Mouse (Mus musculus) liver, embryonic 13.5 days (tissue): Measurements from ENCODE around the gene Lrsam1. TPM values are rescaled to one million over a fixed set of nuclear protein-coding genes. Genes with fewer than 3 reads are reported as not detected.

Experiments used
- ATAC-seq: fragments of 200-750 bp; cut with Nextera tagmentation; 2 replicates; pipeline ENCODE4 v1.8.0; 2017; ENCODE audit warnings: low read depth, mild to moderate bottlenecking, moderate number of reproducible peaks, moderate library complexity
- DNase-seq: peaks from one replicate; pipeline ENCODE4 v3.0.0; 2022
- H3K27ac ChIP-seq: fragments of 300-500 bp; sonication (generic); 2 replicates; pipeline ENCODE4 v1.5.1; 2015; ENCODE audit warnings: moderate library complexity, mild to moderate bottlenecking, inconsistent platforms
- H3K27me3 ChIP-seq: fragments of 300-500 bp; sonication (generic); 2 replicates; pipeline ENCODE4 v1.6.1; 2015; ENCODE audit warnings: mild to moderate bottlenecking, inconsistent platforms
- H3K36me3 ChIP-seq: fragments of 300-500 bp; sonication (generic); 2 replicates; pipeline ENCODE4 v1.6.1; 2015; ENCODE audit warnings: mild to moderate bottlenecking, inconsistent platforms
- H3K4me1 ChIP-seq: fragments of 300-500 bp; sonication (generic); replicated peaks from 2 replicates; pipeline ENCODE4 v1.6.1; 2015; ENCODE audit warnings: inconsistent platforms
- H3K4me2 ChIP-seq: fragments of 300-500 bp; sonication (generic); 2 replicates; pipeline ENCODE4 v1.6.1; 2015; ENCODE audit warnings: inconsistent platforms, mild to moderate bottlenecking, moderate library complexity
- H3K4me3 ChIP-seq: fragments of 300-500 bp; sonication (generic); replicated peaks from 2 replicates; pipeline ENCODE4 v1.5.1; 2015; ENCODE audit warnings: mild to moderate bottlenecking, inconsistent platforms
- H3K9ac ChIP-seq: fragments of 300-500 bp; sonication (generic); 2 replicates; pipeline ENCODE4 v1.6.1; 2015; ENCODE audit warnings: mild to moderate bottlenecking, inconsistent platforms
- H3K9me3 ChIP-seq: fragments of 300-500 bp; sonication (generic); replicated peaks from 2 replicates; pipeline ENCODE4 v1.6.1; 2016; ENCODE audit warnings: inconsistent platforms
- WGBS: fragments of 180-500 bp; shearing (Covaris S2); methylation state at CpG from one replicate; pipeline ENCODE4 v1.1.7; 2015; ENCODE audit not compliant: insufficient replicate concordance; 5-methylcytosine and 5-hydroxymethylcytosine counted together
- polyA plus RNA-seq: library from polyadenylated mRNA; unstranded; fragments of >200 nt; fragmentation: Nextera tagmentation; extraction: Ambion mirVana; gene quantifications from 2 replicates; pipeline ENCODE4 v1.2.1, GENCODE M21; 2015

The Lrsam1 gene
- polyA plus RNA-seq, 1 experiment from 2014 or later: 2.0 TPM

- WGBS: 65% methylated on average over 10 of the region's 10 CpGs
- ATAC-seq: no peak
- H3K4me2 ChIP-seq: no peak overlapping the region
- no peaks in the 10 kb centered on the region for H3K9me3 ChIP-seq
- H3K9ac ChIP-seq: no peak overlapping the region
- DNase-seq: no peak
- no peak overlapping the region for H3K4me3 ChIP-seq
- peaks cover 9% of the 10 kb centered on the region for H3K4me1 ChIP-seq
- no peaks in the 10 kb centered on the region for H3K27me3 ChIP-seq
- H3K36me3 ChIP-seq: peaks cover 34% of the 10 kb centered on the region
- no peak overlapping the region for H3K27ac ChIP-seq
Measured at GRCm38 (mm10) chr2:32924306-32924844, 37.0 kb downstream of the Lrsam1 start.

GRCm38 (mm10) chr2:32923551-32924250 lies 37.7 kb downstream of the Lrsam1 start:
- WGBS: 85% methylated on average over 24 of the region's 24 CpGs
- peaks cover 40% of the 10 kb centered on the region for H3K36me3 ChIP-seq
- H3K4me3 ChIP-seq: no peak overlapping the region
- ATAC-seq: no peak
- no peaks in the 10 kb centered on the region for H3K9me3 ChIP-seq
- no peak for DNase-seq
- peaks cover 7% of the 10 kb centered on the region for H3K4me1 ChIP-seq
- H3K27ac ChIP-seq: no peak overlapping the region
- H3K4me2 ChIP-seq: no peak overlapping the region
- H3K9ac ChIP-seq: no peak overlapping the region
- no peaks in the 10 kb centered on the region for H3K27me3 ChIP-seq

DNA sequence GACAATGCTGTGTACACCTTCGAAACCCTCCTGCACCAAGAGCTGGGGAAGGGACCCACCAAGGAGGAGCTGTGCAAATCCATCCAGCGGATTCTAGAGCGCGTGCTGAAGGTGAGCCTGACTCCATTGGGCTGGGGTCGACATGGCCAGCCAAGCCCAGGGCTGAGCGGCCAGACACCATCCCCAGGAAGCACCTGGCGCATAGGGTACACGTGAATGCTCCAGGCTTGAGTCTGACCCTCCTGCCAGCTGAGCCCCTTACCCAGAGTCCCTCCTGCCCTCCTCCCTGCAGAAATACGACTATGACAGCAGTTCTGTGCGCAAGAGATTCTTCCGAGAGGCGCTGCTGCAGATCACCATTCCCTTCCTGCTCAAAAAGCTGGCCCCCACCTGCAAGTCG lies 38.9 kb downstream of the Lrsam1 start:
- Histone ChIP-seq H3K4me3 (no peak overlapping the region), H3K27me3 (no peaks in the 10 kb centered on the region), H3K4me1 (peaks cover 7% of the 10 kb centered on the region), H3K36me3 (peaks cover 41% of the 10 kb centered on the region), H3K9ac (no peak overlapping the region), H3K27ac (no peak overlapping the region), H3K9me3 (no peaks in the 10 kb centered on the region), H3K4me2 (no peak overlapping the region)
- WGBS: 82% methylated on average over 13 of the region's 13 CpGs
- DNase-seq: no peak
- no peak for ATAC-seq

DNA sequence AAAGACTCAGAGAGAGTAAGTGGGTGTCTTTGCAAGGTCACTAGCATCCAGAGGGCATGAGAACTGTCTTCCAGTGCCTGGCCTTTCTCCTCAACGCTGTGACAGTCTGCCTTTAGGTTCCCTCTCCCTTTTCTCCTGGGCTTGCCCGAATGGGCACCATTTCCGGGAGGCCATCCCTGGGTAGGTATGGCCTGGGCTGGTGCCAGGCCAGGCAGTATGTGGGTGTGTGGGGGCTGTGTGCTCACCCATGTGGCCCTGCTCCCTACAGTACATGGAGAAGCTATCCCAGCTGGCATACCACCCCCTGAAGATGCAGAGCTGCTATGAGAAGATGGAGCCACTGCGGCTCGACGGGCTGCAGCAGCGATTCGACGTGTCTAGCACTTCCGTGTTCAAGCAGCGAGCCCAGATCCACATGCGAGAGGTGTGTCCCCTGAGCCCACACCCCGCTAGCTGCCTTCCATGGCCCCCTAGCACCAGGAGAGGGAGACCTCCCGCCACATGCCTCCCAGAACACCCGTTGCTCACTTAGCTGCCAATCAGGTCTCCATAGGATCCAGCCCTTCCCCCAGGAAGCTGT lies 39.5 kb downstream of the Lrsam1 start:
- Histone ChIP-seq H3K4me2 (no peak overlapping the region), H3K27me3 (no peaks in the 10 kb centered on the region), H3K9me3 (no peaks in the 10 kb centered on the region), H3K4me1 (peaks cover 11% of the 10 kb centered on the region), H3K36me3 (peaks cover 41% of the 10 kb centered on the region), H3K9ac (no peak overlapping the region), H3K27ac (no peak overlapping the region), H3K4me3 (no peak overlapping the region)
- ATAC-seq (no peak), DNase-seq (no peak)
- 84% methylated on average over 15 of the region's 15 CpGs for WGBS

DNA sequence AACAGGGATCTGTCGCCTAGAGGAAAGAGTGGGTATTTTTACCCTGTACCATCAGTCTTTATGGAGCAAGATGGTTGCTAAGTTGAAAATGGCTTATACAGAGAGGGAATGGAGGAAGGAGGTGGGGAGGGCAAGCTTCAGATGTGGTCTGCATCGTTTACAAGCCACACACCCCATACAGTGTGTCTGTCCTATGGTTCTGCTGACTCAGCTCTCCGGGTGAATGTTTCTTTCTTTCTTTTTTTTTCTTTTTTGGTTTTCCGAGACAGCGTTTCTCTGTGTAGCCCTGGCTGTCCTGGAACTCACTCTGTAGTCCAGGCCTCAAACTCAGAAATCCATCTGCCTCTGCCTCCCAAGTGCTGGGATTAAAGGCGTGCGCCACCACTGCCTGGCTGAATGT lies 40.2 kb downstream of the Lrsam1 start:
- Histone ChIP-seq H3K36me3 (peaks cover 41% of the 10 kb centered on the region), H3K27me3 (no peaks in the 10 kb centered on the region), H3K9me3 (no peaks in the 10 kb centered on the region), H3K4me1 (peaks cover 11% of the 10 kb centered on the region), H3K4me3 (no peak overlapping the region), H3K27ac (no peak overlapping the region), H3K9ac (no peak overlapping the region), H3K4me2 (no peak overlapping the region)
- ATAC-seq (no peak), DNase-seq (no peak)
- 69% methylated on average over 7 of the region's 7 CpGs for WGBS

DNA sequence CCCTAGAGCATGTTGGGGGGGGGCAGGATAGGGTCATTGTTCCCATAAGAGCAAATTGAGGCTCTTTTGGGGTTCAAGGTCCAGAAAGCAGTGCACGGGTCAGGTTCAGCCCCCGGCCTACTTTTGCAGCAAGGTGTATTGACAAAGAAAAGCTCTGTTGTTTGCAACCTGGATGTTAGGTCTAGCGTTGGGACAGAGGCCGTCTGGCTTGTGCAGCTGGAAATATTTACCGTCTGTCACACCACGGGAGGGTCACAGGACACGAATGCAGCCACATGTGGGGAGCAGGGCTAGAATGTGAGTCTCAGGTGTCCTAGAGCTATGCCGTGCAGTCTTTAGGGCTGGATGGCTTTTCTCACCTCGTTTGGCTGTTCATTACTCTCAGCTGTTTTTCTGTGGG lies 43.0 kb downstream of the Lrsam1 start:
- Histone ChIP-seq H3K9ac (no peak overlapping the region), H3K27ac (peak overlapping the region; percentile 43; the same call in 1 of the 2 replicates), H3K9me3 (no peaks in the 10 kb centered on the region), H3K4me3 (no peak overlapping the region), H3K27me3 (no peaks in the 10 kb centered on the region), H3K4me2 (no peak overlapping the region), H3K36me3 (peaks cover 34% of the 10 kb centered on the region), H3K4me1 (peaks cover 11% of the 10 kb centered on the region)
- 69% methylated on average over 9 of the region's 9 CpGs for WGBS
- ATAC-seq (peak; percentile 39), DNase-seq (no peak)

DNA sequence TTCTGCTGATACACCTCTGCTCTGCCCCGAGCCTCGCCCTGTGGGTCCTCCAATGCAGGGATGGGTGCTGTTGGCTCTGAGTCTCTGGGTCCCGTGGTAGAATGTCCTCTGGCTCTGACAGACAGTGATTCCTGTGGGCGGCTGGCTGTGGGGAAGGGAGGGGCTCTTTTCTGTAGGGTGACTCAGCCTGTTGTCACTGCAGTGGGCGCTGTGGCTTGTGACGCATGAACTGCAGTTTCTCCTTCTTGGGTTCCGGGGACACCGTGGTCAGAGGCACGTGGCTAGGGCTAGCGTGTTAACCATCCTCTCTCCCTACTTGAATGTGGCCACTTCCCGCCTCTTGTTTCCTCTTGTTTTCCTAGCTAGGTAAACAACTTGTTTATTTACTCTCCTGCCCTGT lies 43.9 kb downstream of the Lrsam1 start:
- Histone ChIP-seq H3K27ac (no peak overlapping the region), H3K9ac (no peak overlapping the region), H3K9me3 (no peaks in the 10 kb centered on the region), H3K27me3 (no peaks in the 10 kb centered on the region), H3K4me1 (peaks cover 11% of the 10 kb centered on the region), H3K36me3 (peaks cover 25% of the 10 kb centered on the region), H3K4me2 (no peak overlapping the region), H3K4me3 (no peak overlapping the region)
- DNase-seq: no peak
- no peak for ATAC-seq
- WGBS: 34% methylated on average over 11 of the region's 11 CpGs

GRCm38 (mm10) chr2:32914896-32915295 lies 46.5 kb downstream of the Lrsam1 start:
- ATAC-seq: peak; percentile 21; the same call in 1 of the 2 replicates
- H3K27me3 ChIP-seq: no peaks in the 10 kb centered on the region
- 69% methylated on average over 3 of the region's 3 CpGs for WGBS
- no peak overlapping the region for H3K4me2 ChIP-seq
- H3K9ac ChIP-seq: 0 out of 2 replicates have a peak overlapping the region, but pooled peaks have one; percentile 13
- H3K36me3 ChIP-seq: peaks cover 15% of the 10 kb centered on the region; the same call in 1 of the 2 replicates
- no peaks in the 10 kb centered on the region for H3K9me3 ChIP-seq
- DNase-seq: no peak
- H3K4me1 ChIP-seq: peaks cover 11% of the 10 kb centered on the region
- H3K27ac ChIP-seq: peak overlapping the region; percentile 76; the same call in 1 of the 2 replicates
- H3K4me3 ChIP-seq: no peak overlapping the region

GRCm38 (mm10) chr2:32914362-32914761 lies 47.1 kb downstream of the Lrsam1 start:
- Histone ChIP-seq H3K9me3 (no peaks in the 10 kb centered on the region), H3K4me1 (peaks cover 11% of the 10 kb centered on the region), H3K27me3 (no peaks in the 10 kb centered on the region), H3K9ac (0 out of 2 replicates have a peak overlapping the region, but pooled peaks have one; percentile 13), H3K4me2 (no peak overlapping the region), H3K36me3 (peaks cover 10% of the 10 kb centered on the region; the same call in 1 of the 2 replicates), H3K27ac (peak overlapping the region; percentile 76), H3K4me3 (no peak overlapping the region)
- DNase-seq (no peak), ATAC-seq (no peak)
- 60% methylated on average over 5 of the region's 5 CpGs for WGBS

DNA sequence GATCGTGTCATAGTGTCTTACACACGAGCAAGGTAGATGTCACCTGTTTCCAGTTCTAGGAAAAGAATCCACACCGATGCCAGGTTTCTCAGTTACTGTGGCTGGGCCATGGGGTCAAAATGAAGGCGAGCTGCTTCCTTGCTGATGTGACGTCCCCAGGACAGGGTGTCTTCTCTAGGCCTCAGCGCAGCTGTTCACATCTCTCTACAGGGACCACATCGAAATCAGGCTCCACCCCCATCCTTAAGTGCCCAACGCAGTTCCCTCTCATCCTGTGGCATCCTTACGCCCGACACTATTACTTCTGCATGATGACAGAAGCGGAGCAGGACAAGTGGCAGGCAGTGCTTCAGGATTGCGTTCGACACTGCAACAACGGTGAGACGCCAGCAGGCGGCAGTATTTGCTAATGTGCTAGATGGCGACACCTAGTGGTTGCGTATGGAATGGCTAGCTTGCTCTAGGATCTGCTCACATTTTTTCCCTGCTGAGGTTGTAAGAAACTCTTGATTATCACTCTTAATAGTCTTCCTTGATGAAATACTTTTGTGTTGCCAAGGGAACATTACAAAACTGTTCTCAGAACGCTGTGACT lies 49.1 kb downstream of the Lrsam1 start:
- no peak overlapping the region for H3K9ac ChIP-seq
- 28% methylated on average over 19 of the region's 19 CpGs for WGBS
- peak; percentile 69 for DNase-seq
- H3K27ac ChIP-seq: no peak overlapping the region
- no peaks in the 10 kb centered on the region for H3K9me3 ChIP-seq
- H3K36me3 ChIP-seq: 0 out of 2 replicates have a peak, but pooled peaks cover 2% of the 10 kb centered on the region
- no peaks in the 10 kb centered on the region for H3K27me3 ChIP-seq
- H3K4me2 ChIP-seq: no peak overlapping the region
- H3K4me3 ChIP-seq: no peak overlapping the region
- H3K4me1 ChIP-seq: peaks cover 20% of the 10 kb centered on the region
- no peak for ATAC-seq

DNA sequence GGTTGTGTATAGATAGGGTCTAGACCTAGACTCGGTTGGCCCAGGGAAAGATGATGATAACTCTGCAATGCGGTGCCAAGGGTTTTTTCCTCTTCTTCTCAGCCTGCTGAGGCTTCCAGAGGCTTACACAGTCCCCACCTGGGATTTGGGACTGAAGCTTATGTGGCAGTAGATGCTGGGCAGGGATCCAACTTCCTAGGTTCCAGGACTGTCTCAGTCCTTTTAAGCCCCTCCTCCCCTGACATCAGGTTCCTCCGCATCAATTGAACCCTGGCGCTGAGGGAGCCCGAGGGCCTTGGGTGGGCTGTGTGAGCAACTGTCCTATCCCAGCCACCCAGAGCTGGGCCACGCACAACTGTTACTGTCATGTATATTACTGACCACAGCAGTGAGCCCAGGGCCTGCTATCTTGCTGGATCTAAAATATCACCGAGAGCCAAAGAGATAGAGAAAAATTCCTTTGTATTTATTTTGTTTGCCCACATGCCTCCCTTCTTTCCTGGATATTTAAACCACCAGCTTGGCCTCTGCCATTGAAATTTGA lies 49.7 kb downstream of the Lrsam1 start:
- no peak overlapping the region for H3K4me3 ChIP-seq
- WGBS: 80% methylated on average over 7 of the region's 7 CpGs
- H3K4me1 ChIP-seq: peaks cover 22% of the 10 kb centered on the region
- ATAC-seq: no peak
- no peaks in the 10 kb centered on the region for H3K27me3 ChIP-seq
- no peaks in the 10 kb centered on the region for H3K9me3 ChIP-seq
- 0 out of 2 replicates have a peak, but pooled peaks cover 2% of the 10 kb centered on the region for H3K36me3 ChIP-seq
- no peak overlapping the region for H3K9ac ChIP-seq
- H3K27ac ChIP-seq: no peak overlapping the region
- H3K4me2 ChIP-seq: no peak overlapping the region
- DNase-seq: no peak
